Mouse (Mus musculus) CH12.LX (cell line): Measurements from ENCODE around the gene Dnah8. TPM values are rescaled to one million over a fixed set of nuclear protein-coding genes. Genes with fewer than 3 reads are reported as not detected.

Experiments used
- DNase-seq: peaks from one replicate; pipeline ENCODE4 v3.0.0-alpha.2; 2013; ENCODE audit errors: extremely low read depth
- H3K27ac ChIP-seq: 2 replicates; pipeline ENCODE4 v1.5.1; 2012; ENCODE audit warnings: low read depth, mild to moderate bottlenecking, control low read depth, moderate library complexity; ENCODE audit not compliant: insufficient read depth
- H3K27me3 ChIP-seq: replicated peaks from 2 replicates; pipeline ENCODE3; 2012; ENCODE audit warnings: inconsistent platforms
- H3K36me3 ChIP-seq, 2 experiments: replicated peaks in 1 of 2; 2 replicates each; pipeline versions ENCODE3 to v1.6.1; 2012; ENCODE audit warnings: inconsistent platforms in 1 of 2, low read length in 1 of 2, mild to moderate bottlenecking in 1 of 2, mixed read lengths in 1 of 2, moderate library complexity in 1 of 2; ENCODE audit not compliant: control insufficient read depth in 1 of 2, insufficient read depth in 1 of 2
- H3K4me1 ChIP-seq, 2 experiments: 2 replicates each; pipeline ENCODE4 v1.6.1; 2012; ENCODE audit warnings: inconsistent platforms in 1 of 2, moderate library complexity in 1 of 2; ENCODE audit not compliant: insufficient read depth in 2 of 2, control insufficient read depth in 1 of 2
- H3K4me2 ChIP-seq: 2 replicates; pipeline ENCODE4 v1.6.1; 2012; ENCODE audit warnings: low read depth, mild to moderate bottlenecking, control low read depth; ENCODE audit not compliant: poor library complexity, insufficient read depth, severe bottlenecking
- H3K4me3 ChIP-seq, 3 experiments: fragments of 150-350 bp in 1 of 3; sonication (generic) in 1 of 3; replicated peaks in 1 of 3; 2 replicates each; pipeline versions ENCODE3 to v1.5.1; 2011 to 2012; ENCODE audit warnings: low read depth in 2 of 3, low read length in 2 of 3, mild to moderate bottlenecking in 2 of 3, moderate library complexity in 2 of 3, control low read depth in 1 of 3, improper control_type of control experiment in 1 of 3, inconsistent platforms in 1 of 3, mixed read lengths in 1 of 3; ENCODE audit not compliant: poor library complexity in 1 of 3
- H3K79me2 ChIP-seq: replicated peaks from 2 replicates; pipeline ENCODE4 v1.6.1; 2012; ENCODE audit warnings: mild to moderate bottlenecking, moderate library complexity; ENCODE audit not compliant: control insufficient read depth, poor library complexity, insufficient read depth, severe bottlenecking; ENCODE audit errors: extremely low read depth
- H3K9ac ChIP-seq: 2 replicates; pipeline ENCODE4 v1.6.1; 2012; ENCODE audit warnings: low read depth, mild to moderate bottlenecking, control low read depth, moderate library complexity; ENCODE audit not compliant: insufficient read depth
- H3K9me3 ChIP-seq: replicated peaks from 2 replicates; pipeline ENCODE3; 2012; ENCODE audit warnings: low read length, inconsistent platforms, mixed read lengths
- CTCF ChIP-seq, 2 experiments: IDR thresholded peaks in 1 of 2; conservative IDR thresholded peaks in 1 of 2; 2 replicates each; pipeline ENCODE4 v1.5.1; 2011 to 2012; ENCODE audit warnings: low read depth in 2 of 2, low read length in 2 of 2, improper control_type of control experiment in 1 of 2, inconsistent platforms in 1 of 2, mild to moderate bottlenecking in 1 of 2, moderate library complexity in 1 of 2
- ELF1 ChIP-seq: IDR thresholded peaks from 2 replicates; pipeline ENCODE4 v1.6.1; 2014; ENCODE audit warnings: low read depth, mild to moderate bottlenecking, inconsistent platforms, low read length, improper control_type of control experiment
- EP300 ChIP-seq: IDR thresholded peaks from 2 replicates; pipeline ENCODE4 v1.6.1; 2011; ENCODE audit warnings: low read length, improper control_type of control experiment
- ETS1 ChIP-seq: conservative IDR thresholded peaks from 2 replicates; pipeline ENCODE4 v1.6.1; 2012; ENCODE audit warnings: low read depth, mild to moderate bottlenecking, inconsistent platforms, low read length, improper control_type of control experiment, moderate library complexity
- HCFC1 ChIP-seq: IDR thresholded peaks from 2 replicates; pipeline ENCODE4 v1.6.1; 2012; ENCODE audit warnings: low read depth, mild to moderate bottlenecking, inconsistent platforms, low read length, improper control_type of control experiment
- IRF4 ChIP-seq: IDR thresholded peaks from 2 replicates; pipeline ENCODE4 v1.6.1; 2014; ENCODE audit warnings: low read depth, mild to moderate bottlenecking, inconsistent platforms, low read length, improper control_type of control experiment
- JUND ChIP-seq: conservative IDR thresholded peaks from 2 replicates; pipeline ENCODE4 v1.6.1; 2011; ENCODE audit warnings: low read depth, low read length, improper control_type of control experiment
- KAT2A ChIP-seq: IDR thresholded peaks from 2 replicates; pipeline ENCODE4 v1.6.1; 2012; ENCODE audit warnings: low read length, improper control_type of control experiment, inconsistent platforms; ENCODE audit not compliant: insufficient replicate concordance
- MAX ChIP-seq: IDR thresholded peaks from 2 replicates; pipeline ENCODE4 v1.6.1; 2011; ENCODE audit warnings: low read length, improper control_type of control experiment
- MXI1 ChIP-seq: IDR thresholded peaks from 2 replicates; pipeline ENCODE4 v1.6.1; 2011; ENCODE audit warnings: mild to moderate bottlenecking, low read depth, low read length, improper control_type of control experiment
- NELFE ChIP-seq: IDR thresholded peaks from 2 replicates; pipeline ENCODE4 v1.6.1; 2011; ENCODE audit warnings: low read depth, low read length, improper control_type of control experiment
- NRF1 ChIP-seq: IDR thresholded peaks from 2 replicates; pipeline ENCODE4 v1.6.1; 2014; ENCODE audit warnings: low read depth, mild to moderate bottlenecking, inconsistent platforms, low read length, improper control_type of control experiment, moderate library complexity
- POLR2AphosphoS2 ChIP-seq: IDR thresholded peaks from 2 replicates; pipeline ENCODE4 v1.6.1; 2011; ENCODE audit warnings: low read depth, low read length, improper control_type of control experiment
- SMC3 ChIP-seq: IDR thresholded peaks from 2 replicates; pipeline ENCODE4 v1.6.1; 2011; ENCODE audit warnings: low read depth, low read length, improper control_type of control experiment
- TCF12 ChIP-seq: IDR thresholded peaks from 2 replicates; pipeline ENCODE4 v1.6.1; 2014; ENCODE audit warnings: low read depth, mild to moderate bottlenecking, inconsistent platforms, low read length, improper control_type of control experiment
- UBTF ChIP-seq: IDR thresholded peaks from 2 replicates; pipeline ENCODE4 v1.6.1; 2012; ENCODE audit warnings: low read depth, mild to moderate bottlenecking, inconsistent platforms, low read length, improper control_type of control experiment, moderate library complexity
- USF1 ChIP-seq: IDR thresholded peaks from 2 replicates; pipeline ENCODE4 v1.6.1; 2014; ENCODE audit warnings: low read depth, mild to moderate bottlenecking, inconsistent platforms, low read length, improper control_type of control experiment
- USF2 ChIP-seq: conservative IDR thresholded peaks from 2 replicates; pipeline ENCODE4 v1.6.1; 2011; ENCODE audit warnings: low read depth, low read length, improper control_type of control experiment
- ZKSCAN1 ChIP-seq: IDR thresholded peaks from 2 replicates; pipeline ENCODE4 v1.6.1; 2012; ENCODE audit warnings: low read depth, inconsistent platforms, low read length, improper control_type of control experiment, borderline replicate concordance
- dilution Hi-C: fragments of 300-500 bp; cut with MboI; formaldehyde crosslinking; loops from 2 replicates; pipeline ENCODE4 v1.14.3; 2020; ENCODE audit warnings: low sequenced_read_pairs; ENCODE audit not compliant: extremely low pct_unique_long_range_greater_than_20kb, extremely low pct_ligation_motif_present
- in situ Hi-C: fragments of 300-500 bp; cut with MboI; formaldehyde crosslinking; loops from 3 replicates; pipeline ENCODE4 v1.14.3; 2019; ENCODE audit warnings: low sequenced_read_pairs, low pct_ligation_motif_present, low pct_unique_long_range_greater_than_20kb, mixed read lengths
- polyA plus RNA-seq: library from polyadenylated mRNA; unstranded; fragments of >175 nt; gene quantifications from 2 replicates; pipeline ENCODE4 v1.2.1, GENCODE M21; 2012; ENCODE audit warnings: low read depth; ENCODE audit not compliant: insufficient read length
- total RNA-seq, 2 experiments: library from RNA; depleted of rRNA; stranded (reverse); fragments of 300-350 nt in 1 of 2; fragments of >200 nt in 1 of 2; gene quantifications; 2 replicates each; pipeline ENCODE4 v1.2.3; 2012 to 2014

The Dnah8 gene
- total and polyA plus RNA-seq, 3 experiments, result 0.09 to 0.99 TPM; not detected in 1

DNA sequence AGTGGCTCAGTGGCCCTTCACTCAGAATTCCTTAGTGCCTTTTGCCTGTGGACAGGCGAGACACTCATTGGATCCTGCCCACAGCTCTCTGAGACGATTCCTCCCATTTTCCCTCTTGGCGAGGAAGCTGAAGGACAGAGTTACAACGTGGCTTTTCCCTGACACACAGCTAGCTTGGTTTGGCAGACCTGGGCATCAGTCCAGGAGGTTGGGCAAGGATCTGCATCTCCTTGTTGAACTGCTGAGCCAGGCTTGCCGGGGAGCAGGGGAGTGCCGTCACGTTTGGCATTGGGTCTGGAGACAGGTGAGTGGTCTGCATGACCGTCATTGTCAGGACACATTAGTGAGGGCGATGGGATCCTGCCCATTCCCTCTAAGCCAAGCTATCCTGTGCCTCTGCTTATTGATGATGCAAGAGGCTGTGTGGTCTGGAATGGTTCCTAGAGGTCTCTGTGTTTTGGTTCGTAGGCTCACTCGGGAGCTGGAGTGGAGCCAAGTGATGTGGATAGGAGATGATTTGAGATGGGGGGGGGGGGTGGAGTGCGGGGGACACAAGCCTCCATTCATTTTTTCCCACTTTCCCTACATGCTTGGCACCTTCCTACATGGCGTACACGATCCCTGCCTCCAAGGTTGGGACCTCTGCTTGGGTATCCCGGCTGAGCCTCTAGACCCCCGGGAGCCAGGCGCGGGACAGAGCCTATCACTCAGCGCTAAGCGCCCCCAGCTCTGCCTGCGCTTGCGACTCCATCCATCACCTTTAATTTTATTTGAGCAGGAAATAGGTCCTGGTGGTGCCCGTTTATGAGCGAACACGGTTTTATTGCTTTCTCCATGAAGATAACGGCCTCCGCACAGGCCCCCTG, 286.9 kb downstream of the Dnah8 start:
- no peak for TF ChIP-seq ZKSCAN1
- TF ChIP-seq ETS1, result no peak
- no peak for TF ChIP-seq EP300
- TF ChIP-seq JUND, result no peak
- no peak for TF ChIP-seq USF1
- TF ChIP-seq IRF4, result no peak
- TF ChIP-seq, all 38 proteins: peak for 0
- in situ Hi-C loops (no loop called here), dilution Hi-C loops (loop anchor here (25.0 kb wide), 1 partner anchor 449 kb away; no protein-coding TSS in a partner anchor)
- Histone ChIP-seq H3K27ac (no peak overlapping the region), H3K9me3 (peaks cover 5% of the 10 kb centered on the region), H3K79me2 (no peaks in the 10 kb centered on the region), H3K4me3 (no peak overlapping the region), H3K9ac (no peak overlapping the region), H3K36me3 (no peaks in the 10 kb centered on the region), H3K4me2 (no peak overlapping the region), H3K4me1 (no peaks in the 10 kb centered on the region), H3K27me3 (peaks cover 43% of the 10 kb centered on the region)
- no peak for DNase-seq

DNA sequence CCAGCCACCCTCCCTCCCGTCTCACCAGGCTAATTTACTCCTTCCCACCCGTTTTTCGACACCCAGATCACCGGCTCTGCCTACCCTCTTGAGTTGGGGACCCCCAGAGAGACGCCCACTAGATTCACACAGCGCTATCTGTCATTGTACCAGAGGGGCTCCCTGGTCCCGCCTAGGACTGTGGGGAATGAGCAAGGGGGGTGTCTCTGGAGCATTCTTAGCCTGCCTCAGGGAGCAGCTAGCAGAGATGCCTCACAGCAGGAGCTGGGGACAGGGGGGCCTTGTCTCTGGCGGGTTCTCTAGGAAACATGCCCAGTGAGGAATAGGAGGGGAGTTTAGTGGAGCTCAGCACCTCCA, 287.6 kb downstream of the Dnah8 start:
- H3K9ac ChIP-seq, result no peak overlapping the region
- no peaks in the 10 kb centered on the region for H3K36me3 ChIP-seq
- H3K9me3 ChIP-seq, result peaks cover 5% of the 10 kb centered on the region
- H3K27ac ChIP-seq, result no peak overlapping the region
- H3K4me3 ChIP-seq, result no peak overlapping the region
- DNase-seq, result no peak
- TF ChIP-seq CTCF (conservative IDR thresholded peaks at IDR 0.05 in 1 of 2, IDR thresholded peaks at IDR 0.05 in 1 of 2; ENCODE audit: low read depth in 2 of 2, low read length in 2 of 2) (no peak), UBTF (no peak), SMC3 (no peak), NRF1 (no peak), HCFC1 (no peak), NELFE (no peak), USF1 (no peak), JUND (no peak), MXI1 (no peak), USF2 (no peak), ELF1 (no peak), TCF12 (no peak), MAX (no peak), POLR2AphosphoS2 (no peak), KAT2A (no peak)
- no peak overlapping the region for H3K4me2 ChIP-seq
- in situ Hi-C loops (no loop called here), dilution Hi-C loops (loop anchor here (25.0 kb wide), 1 partner anchor 449 kb away; no protein-coding TSS in a partner anchor)
- H3K79me2 ChIP-seq, result no peaks in the 10 kb centered on the region
- peaks cover 37% of the 10 kb centered on the region for H3K27me3 ChIP-seq
- H3K4me1 ChIP-seq, result no peaks in the 10 kb centered on the region
